Mouse (Mus musculus) 3134 (cell line): Measurements from ENCODE around the gene Rb1.

Experiments
- DNase-seq: peaks from one replicate; pipeline ENCODE4 v3.0.0-alpha.2; 2011; ENCODE audit warnings: low spot score; ENCODE audit not compliant: insufficient read length; ENCODE audit errors: extremely low read depth

Gene Rb1

GRCm38 (mm10) chr14:73336316-73337080 is 10.9 kb upstream of the Rb1 start:
- DNase-seq: no peak

DNA sequence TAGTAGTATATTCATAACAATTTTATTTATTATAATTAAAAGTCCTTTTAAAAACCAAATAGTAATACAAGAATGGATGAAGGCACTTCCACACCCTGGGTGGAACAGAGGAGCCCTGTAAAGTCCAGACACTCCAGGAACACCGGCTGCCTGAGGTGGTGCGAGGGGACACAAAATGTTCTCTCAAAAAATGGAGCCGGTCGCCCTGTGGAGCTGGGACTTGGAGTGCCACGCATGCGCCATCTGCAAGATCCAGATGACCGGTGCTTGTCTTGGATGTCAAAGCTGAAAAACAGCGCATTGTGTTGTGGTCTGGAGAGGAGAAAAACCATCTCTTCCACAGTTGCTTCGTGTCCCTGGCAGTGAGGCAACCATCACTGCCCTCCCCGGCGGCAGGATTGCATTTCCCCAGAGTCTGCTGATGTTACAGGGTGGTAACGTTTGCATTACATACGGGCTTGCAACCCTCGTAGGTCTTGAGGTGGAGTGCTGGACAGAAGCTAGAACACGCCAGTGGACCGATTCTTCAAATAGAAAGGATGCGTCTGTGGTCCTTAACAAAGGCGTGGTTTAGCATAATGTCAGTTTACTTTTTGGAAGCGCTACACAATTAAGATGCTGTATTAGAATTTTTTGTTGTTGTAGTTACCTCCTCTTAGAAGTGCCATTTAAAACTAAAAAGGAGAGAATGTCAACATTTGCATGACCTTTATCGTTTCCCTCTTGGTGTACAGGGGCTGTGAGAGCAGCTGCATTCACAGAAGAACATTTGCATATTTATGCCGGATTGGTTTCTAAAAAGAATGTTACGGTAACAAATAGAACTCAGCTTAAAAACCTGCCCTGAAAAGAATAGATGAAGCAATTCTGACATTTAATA is 9.5 kb upstream of the Rb1 start:
- no peak for DNase-seq

- DNase-seq: no peak
Observed at GRCm38 (mm10) chr14:73333880-73334279, 8.3 kb upstream of the Rb1 start.

DNA sequence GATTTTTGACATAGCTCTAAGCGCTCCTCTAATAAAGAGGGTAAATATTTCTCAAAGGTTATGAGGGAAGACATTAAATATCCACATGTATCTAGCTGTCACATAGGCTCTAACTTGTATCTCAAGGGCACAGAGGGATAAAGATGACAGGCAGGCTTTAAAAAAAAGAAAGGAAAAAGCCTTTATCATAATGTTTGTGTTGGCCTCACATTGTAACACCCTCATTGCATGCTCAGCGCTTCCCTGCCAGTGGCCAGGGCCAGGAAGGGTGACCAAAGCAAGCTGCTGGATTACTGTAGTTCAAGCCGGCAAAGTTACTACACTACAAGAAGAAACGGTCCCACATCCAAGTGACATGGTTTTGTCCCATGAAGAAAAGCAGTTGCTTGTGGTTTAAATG is 5.8 kb upstream of the Rb1 start:
- no peak for DNase-seq

GRCm38 (mm10) chr14:73329871-73330270 is 4.2 kb upstream of the Rb1 start:
- peak; percentile 36 for DNase-seq

DNA sequence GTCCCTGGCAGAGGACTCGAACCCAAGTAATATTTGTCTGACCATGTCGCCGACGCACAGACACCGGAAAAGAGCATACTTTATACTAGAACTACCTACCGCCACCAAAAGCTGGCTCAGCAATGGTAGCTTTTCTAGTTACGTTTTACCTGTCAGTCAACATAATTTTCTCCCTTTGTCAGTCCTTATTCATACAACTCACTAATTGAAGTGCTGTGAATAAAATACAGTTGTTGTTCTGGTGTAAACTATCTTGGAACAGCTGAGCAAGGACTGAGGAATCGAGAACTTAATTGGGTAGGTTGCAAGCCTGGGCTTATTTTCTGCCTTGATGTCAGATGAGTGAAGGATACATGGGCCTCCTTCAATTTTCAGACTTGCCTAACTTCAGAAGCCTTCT is 889 bp upstream of the Rb1 start:
- no peak for DNase-seq

DNA sequence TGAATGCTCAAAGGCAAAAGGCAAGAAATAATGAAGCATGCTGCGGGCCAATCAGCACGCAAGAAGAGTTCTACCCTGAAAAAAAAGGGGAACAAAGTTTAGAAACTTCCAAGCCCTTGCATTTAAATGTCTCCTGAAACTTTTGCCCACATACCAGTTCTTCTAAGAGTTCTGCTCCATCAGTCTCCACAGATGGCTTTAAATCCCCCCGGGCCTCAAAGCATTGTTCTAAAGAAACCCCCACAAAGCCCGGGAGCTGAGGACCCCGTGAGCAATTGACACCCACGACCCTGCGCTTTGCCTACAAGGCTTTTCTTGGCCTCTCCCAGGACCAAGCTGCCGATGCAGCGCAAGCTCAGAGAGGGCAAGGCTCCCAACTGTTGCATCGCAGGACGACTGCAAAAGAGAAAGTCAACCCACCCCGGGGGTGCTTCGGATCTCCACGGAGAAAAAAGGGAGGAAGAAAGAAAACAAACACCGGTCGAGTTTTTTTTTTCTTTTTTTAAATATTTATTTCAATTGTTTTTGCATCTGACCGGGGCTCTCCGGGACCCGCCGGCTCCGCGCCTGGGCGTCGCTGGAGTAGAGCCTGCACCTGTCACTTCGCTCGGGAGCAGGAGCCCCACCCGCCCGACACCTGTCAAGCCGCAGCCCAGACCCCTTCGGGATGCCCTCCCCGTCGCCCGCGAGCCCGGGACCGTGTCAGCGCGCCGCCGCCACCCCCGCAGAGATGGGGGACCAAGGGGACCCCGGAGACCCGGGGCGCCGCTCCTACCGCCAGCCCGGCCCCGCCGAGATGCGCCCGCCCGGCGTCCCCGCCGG is 777 bp downstream of the Rb1 start:
- peak; percentile 47 for DNase-seq

- no peak for DNase-seq
Observed at GRCm38 (mm10) chr14:73323965-73324364, 1.7 kb downstream of the Rb1 start.

DNA sequence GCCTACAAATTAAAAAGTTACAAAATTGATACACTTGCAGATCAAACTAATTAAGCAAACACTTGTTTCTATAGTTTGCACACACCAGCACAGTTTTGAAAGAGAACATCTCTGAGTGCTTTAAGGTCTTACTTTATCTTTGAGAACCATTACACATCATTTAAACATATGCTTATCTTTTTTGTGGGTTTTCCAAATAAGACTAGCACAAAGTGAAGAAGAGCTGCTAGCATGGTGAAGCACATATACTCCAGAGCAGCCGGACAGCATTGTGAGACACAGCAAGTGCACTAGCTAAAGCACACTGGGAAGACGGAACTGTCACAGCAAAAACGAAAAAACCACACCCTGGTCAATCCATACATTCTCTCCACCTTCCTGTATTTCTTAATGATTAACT is 3.5 kb downstream of the Rb1 start:
- DNase-seq: no peak

DNA sequence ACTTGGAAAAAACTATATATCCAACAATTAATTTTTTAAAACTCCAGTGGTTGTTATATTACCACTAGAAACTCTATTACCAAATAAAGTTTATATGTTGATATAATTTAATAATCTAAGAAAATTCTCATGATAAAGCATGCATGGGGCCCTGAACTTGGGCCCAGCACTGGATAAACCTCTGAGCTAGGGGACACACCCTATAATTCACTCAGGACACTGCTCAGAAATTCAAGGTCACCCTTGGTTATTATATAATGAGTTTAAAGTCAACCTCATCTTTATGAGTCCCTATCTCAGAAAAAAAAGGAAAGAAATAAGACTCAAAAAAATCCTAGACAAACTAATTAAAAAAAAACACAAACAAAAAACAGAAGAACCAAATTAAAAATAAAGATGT is 8.7 kb downstream of the Rb1 start:
- DNase-seq: no peak

GRCm38 (mm10) chr14:73313864-73314263 is 11.8 kb downstream of the Rb1 start:
- DNase-seq: no peak

DNA sequence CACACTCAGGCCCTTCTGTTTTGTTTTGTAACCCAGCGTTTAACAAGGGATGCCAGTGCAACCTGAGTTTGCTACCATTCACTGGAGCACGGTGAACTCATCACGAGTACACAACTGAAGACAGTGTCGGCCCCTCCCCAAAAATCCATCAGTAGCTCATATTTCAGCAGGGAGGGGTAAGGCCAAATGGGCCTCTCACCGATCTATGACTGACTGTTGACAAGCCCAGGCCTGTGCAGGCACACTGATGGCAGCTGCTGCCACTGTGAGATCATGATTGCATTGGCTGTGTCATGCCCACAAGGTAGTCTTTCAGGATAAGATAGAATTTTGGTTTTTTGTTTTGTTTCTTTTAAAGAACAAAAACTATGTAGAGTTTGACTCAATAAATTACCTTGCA is 12.2 kb downstream of the Rb1 start:
- no peak for DNase-seq

- no peak for DNase-seq
Observed at GRCm38 (mm10) chr14:73312909-73313308, 12.7 kb downstream of the Rb1 start.

GRCm38 (mm10) chr14:73307490-73307889 is 18.1 kb downstream of the Rb1 start:
- no peak for DNase-seq

- DNase-seq: peak; percentile 13
Observed at GRCm38 (mm10) chr14:73303193-73303592, 22.4 kb downstream of the Rb1 start.

DNA sequence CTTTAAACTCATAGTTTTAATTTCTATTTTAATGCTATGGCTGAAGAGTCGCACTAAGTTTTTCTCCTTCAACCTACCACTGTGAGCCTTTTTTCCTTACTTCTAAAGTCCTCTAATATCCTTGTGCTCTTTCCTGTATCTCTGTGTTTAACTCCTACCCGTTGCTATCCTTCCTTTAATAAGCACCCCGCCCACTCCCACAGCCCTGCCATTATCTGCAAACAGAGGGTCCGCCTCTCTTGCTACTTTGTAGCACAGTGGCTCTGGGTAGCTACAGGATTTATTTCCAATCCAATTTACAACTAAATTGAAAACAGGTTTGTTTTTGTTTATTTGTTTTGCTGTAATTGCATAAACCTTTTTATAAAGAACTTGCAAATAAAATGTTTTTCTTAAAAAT is 23.8 kb downstream of the Rb1 start:
- DNase-seq: no peak

DNA sequence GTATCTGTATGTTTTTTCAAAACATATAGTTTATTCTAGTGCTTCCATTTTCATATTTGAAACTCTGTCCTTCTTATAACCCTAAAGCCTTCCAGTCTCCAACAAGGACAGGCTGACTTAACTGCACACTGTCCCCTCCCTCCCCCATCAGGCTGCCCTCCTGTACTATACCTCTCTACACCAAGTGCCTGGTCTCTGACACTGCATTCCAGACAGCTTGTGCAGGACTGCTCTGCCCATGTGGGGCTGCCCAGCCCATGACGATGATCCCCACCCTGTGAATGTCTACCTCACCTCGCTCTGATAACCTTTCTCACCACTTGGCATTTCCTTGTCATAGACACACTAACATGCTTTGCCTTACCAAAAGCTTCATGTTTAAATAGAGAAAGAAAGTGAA is 30.1 kb downstream of the Rb1 start:
- DNase-seq: no peak

DNA sequence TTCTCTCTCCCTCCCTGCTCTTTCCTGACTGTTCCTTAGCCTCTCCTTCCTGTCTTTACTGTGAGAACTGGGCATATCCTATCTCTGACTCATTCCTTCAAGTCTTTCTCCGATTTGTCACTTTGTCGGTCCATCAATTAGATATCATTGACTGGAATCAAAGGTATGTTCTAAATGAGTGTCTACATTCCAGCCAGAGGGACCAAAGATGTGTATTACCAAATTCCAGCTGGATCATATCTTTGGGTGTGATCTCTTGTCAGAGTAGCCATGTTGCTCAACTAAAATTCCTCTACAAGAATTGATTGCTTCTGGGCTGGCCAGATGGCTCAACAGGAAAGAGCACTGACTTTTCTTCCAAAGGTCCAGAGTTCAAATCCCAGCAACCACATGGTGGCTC is 32.0 kb downstream of the Rb1 start:
- no peak for DNase-seq

GRCm38 (mm10) chr14:73292434-73292833 is 33.2 kb downstream of the Rb1 start:
- no peak for DNase-seq

DNA sequence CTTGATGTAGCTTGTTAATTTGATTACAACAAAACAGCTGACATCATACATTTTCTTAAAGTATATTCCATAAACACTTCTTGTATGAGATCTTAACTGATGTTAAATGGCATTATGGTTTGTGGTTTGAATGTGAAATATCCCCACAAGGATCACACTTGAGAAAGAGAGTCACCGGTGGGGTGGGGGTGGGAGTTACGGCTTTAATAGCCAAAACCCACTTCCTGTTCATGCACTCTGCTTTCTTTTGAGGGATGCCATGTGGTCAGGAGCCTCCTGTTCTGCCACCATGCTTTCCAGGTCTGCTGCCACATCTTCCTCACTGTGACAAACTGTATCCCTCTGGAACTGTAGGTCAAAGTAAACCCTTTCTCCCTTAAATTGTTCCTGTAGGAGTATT is 35.7 kb downstream of the Rb1 start:
- no peak for DNase-seq

- DNase-seq: no peak
Observed at GRCm38 (mm10) chr14:73280996-73281395, 44.6 kb downstream of the Rb1 start.
